ENCODE assay signal across 15 mouse cellular contexts in the genomic region with DNA sequence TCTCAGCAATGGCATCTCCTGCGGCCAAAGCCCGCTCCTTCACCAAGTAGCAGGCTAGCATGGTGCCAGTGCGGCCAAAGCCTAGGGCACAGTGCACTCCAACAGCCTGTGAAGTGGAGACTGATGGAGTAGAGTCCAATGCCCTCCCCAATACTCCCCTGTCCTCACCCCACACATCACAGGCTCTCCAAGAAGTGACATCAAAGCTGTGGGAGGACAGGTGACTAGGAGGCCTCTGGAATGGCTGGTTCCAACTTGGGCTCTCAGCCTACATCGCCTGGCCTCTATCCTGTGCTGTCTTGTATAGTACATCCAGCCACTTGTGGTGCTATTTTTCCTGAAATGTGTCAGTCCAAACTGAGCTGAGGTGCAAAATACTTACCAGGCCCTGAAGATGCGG. TPM values are rescaled to one million over a fixed set of nuclear protein-coding genes. Genes with fewer than 3 reads are reported as not detected.
A peak's percentile ranks its signal among the peaks of the same experiment; 100 is the strongest.
DNase-seq lines count a peak whose midpoint lies in the region; ATAC-seq and TF ChIP-seq lines count a peak whose summit lies in the region.
"Had no signal": no experiment of that assay in that cellular context is flagged by ENCODE, and none has a peak within 500 bp of the region (broad histone marks: within the 10 kb centered on the region; RNA-seq: fewer than 3 reads in every experiment).

No protein-coding gene starts in this region.

- H3K9ac ChIP-seq in liver, postnatal 0 days (replicated peaks), result no peak overlapping the region
- H3K9ac ChIP-seq in liver, embryonic 12.5 days, result no peak overlapping the region

- 87% methylated on average over 5 of the region's 5 CpGs for WGBS in heart, embryonic 10.5 days
- 77% methylated on average over 5 of the region's 5 CpGs for WGBS in liver, postnatal 0 days (ENCODE audit: insufficient replicate concordance)
- 84% methylated on average over 5 of the region's 5 CpGs for WGBS in liver, embryonic 12.5 days (ENCODE audit: insufficient replicate concordance)

- no peak for TF ChIP-seq CTCF in liver, postnatal 0 days (IDR thresholded peaks at IDR 0.05; ENCODE audit: low read depth)

- TF ChIP-seq EP300 in liver, postnatal 0 days (IDR thresholded peaks at IDR 0.05; ENCODE audit: low read depth), result no peak

- peaks cover 20% of the 10 kb centered on the region for H3K4me1 ChIP-seq in heart, embryonic 10.5 days
- peaks cover 5% of the 10 kb centered on the region; the same call in 1 of the 2 replicates for H3K4me1 ChIP-seq in liver, postnatal 0 days (ENCODE audit: insufficient read depth)
- H3K4me1 ChIP-seq in liver, embryonic 12.5 days, result peaks cover 10% of the 10 kb centered on the region; the same call in 1 of the 2 replicates
- H3K4me1 ChIP-seq: stomach, embryonic 15.5 days had no signal

- no peaks in the 10 kb centered on the region for H3K9me3 ChIP-seq in heart, embryonic 10.5 days
- H3K9me3 ChIP-seq in liver, postnatal 0 days (ENCODE audit: low read length), result no peaks in the 10 kb centered on the region; the same call in 1 of the 2 replicates
- H3K9me3 ChIP-seq in liver, embryonic 12.5 days (replicated peaks), result no peaks in the 10 kb centered on the region
- H3K9me3 ChIP-seq: embryonic facial prominence, embryonic 15.5 days; liver, embryonic 13.5 days; midbrain, embryonic 10.5 days; stomach, embryonic 15.5 days had no signal

- H3K27me3 ChIP-seq in heart, embryonic 10.5 days (ENCODE audit: insufficient read depth, poor library complexity, severe bottlenecking), result no peaks in the 10 kb centered on the region
- no peaks in the 10 kb centered on the region for H3K27me3 ChIP-seq in liver, postnatal 0 days (ENCODE audit: insufficient read depth, low read length)
- H3K27me3 ChIP-seq in liver, embryonic 12.5 days (replicated peaks), result no peaks in the 10 kb centered on the region
- no peaks in the 10 kb centered on the region for H3K27me3 ChIP-seq in myocyte (ENCODE audit: control insufficient read depth, insufficient read depth, insufficient read length)
- H3K27me3 ChIP-seq: embryonic facial prominence, embryonic 15.5 days; liver, embryonic 13.5 days; stomach, embryonic 15.5 days had no signal

- H3K4me2 ChIP-seq in liver, postnatal 0 days (ENCODE audit: low read depth, low read length), result no peak overlapping the region
- H3K4me2 ChIP-seq in liver, embryonic 12.5 days, result no peak overlapping the region
- no peak overlapping the region for H3K4me2 ChIP-seq in myocyte (ENCODE audit: low read depth)

- TF ChIP-seq POLR2A in myocyte (IDR thresholded peaks at IDR 0.05; ENCODE audit: insufficient read length, low read depth), result no peak

- no peak for ATAC-seq in liver, postnatal 0 days
- no peak for ATAC-seq in liver, embryonic 12.5 days

- H3K4me3 ChIP-seq in heart, embryonic 10.5 days, result no peak overlapping the region
- H3K4me3 ChIP-seq in liver, postnatal 0 days (ENCODE audit: low read depth, low read length), result no peak overlapping the region
- no peak overlapping the region for H3K4me3 ChIP-seq in liver, embryonic 12.5 days
- peak overlapping the region; percentile 29 for H3K4me3 ChIP-seq in myocyte

- no peaks in the 10 kb centered on the region for H3K79me2 ChIP-seq in myocyte (ENCODE audit: control insufficient read depth, insufficient read depth)

- no peak overlapping the region for H3ac ChIP-seq in myocyte (ENCODE audit: control insufficient read depth, insufficient read length)

- H3K27ac ChIP-seq in heart, embryonic 10.5 days, result no peak overlapping the region
- H3K27ac ChIP-seq in liver, postnatal 0 days (ENCODE audit: low read depth), result peak overlapping the region; percentile 98; the same call in 1 of the 2 replicates
- no peak overlapping the region for H3K27ac ChIP-seq in liver, embryonic 12.5 days

- DNase-seq in heart, embryonic 10.5 days (ENCODE audit: low spot score), result peak; percentile 70
- DNase-seq in heart, adult 18-20 months, result no peak
- no peak for DNase-seq in liver, postnatal 0 days
- DNase-seq in R1 (ENCODE audit: low read depth, low spot score), result peak; percentile 21
- no peak for DNase-seq in yolk sac, embryonic 10.5 days (ENCODE audit: low spot score)
- DNase-seq: right cerebral cortex, postnatal 25 days had no signal

- no peaks in the 10 kb centered on the region for H3K36me3 ChIP-seq in heart, embryonic 10.5 days
- no peaks in the 10 kb centered on the region for H3K36me3 ChIP-seq in liver, postnatal 0 days (replicated peaks; ENCODE audit: insufficient read depth, low read length)
- H3K36me3 ChIP-seq in liver, embryonic 12.5 days, result no peaks in the 10 kb centered on the region
- no peaks in the 10 kb centered on the region for H3K36me3 ChIP-seq in myocyte (ENCODE audit: control insufficient read depth, insufficient read depth)
- H3K36me3 ChIP-seq: embryonic facial prominence, embryonic 15.5 days; liver, embryonic 13.5 days; midbrain, embryonic 10.5 days; stomach, embryonic 15.5 days had no signal

TF ChIP-seq in myocyte, 11 proteins besides CTCF, POLR2A, EP300 and RAD21:
- TF ChIP-seq E2F4 (IDR thresholded peaks at IDR 0.05; ENCODE audit: insufficient read depth) (no peak), CEBPB (IDR thresholded peaks at IDR 0.05; ENCODE audit: insufficient read depth, poor library complexity, severe bottlenecking) (no peak), MYOD1 (IDR thresholded peaks at IDR 0.05; ENCODE audit: control insufficient read depth in 1 of 3, insufficient read length in 2 of 3, low read depth in 2 of 3) (no peak), SRF (IDR thresholded peaks at IDR 0.05; ENCODE audit: control insufficient read depth, insufficient read length, low read depth) (no peak), TCF3 (IDR thresholded peaks at IDR 0.05; ENCODE audit: insufficient read length, low read depth) (no peak), MYOG (IDR thresholded peaks at IDR 0.05; ENCODE audit: control insufficient read depth in 1 of 3, insufficient read depth in 1 of 3, insufficient read length in 2 of 3, low read depth in 2 of 3) (no peak), TCF12 (IDR thresholded peaks at IDR 0.05; ENCODE audit: insufficient read depth, poor library complexity, severe bottlenecking) (no peak), REST (IDR thresholded peaks at IDR 0.05; ENCODE audit: insufficient read depth, insufficient read length) (no peak), MAX (IDR thresholded peaks at IDR 0.05; ENCODE audit: low read depth) (no peak), USF1 (IDR thresholded peaks at IDR 0.05; ENCODE audit: low read depth) (no peak), POLR2AphosphoS2 (IDR thresholded peaks at IDR 0.05; ENCODE audit: insufficient read length, low read depth) (no peak)

RNA-seq across cellular contexts. Expression of gene Dusp23, which starts 1.0 kb away (rescaled TPM):
- 9.2 and 10.5 TPM in 2 replicates for polyA plus RNA-seq in heart, embryonic 10.5 days (2016; fragmentation: Nextera tagmentation; extraction: Ambion mirVana)
- total RNA-seq in heart, adult 18-20 months (2021), result 10 to 100 TPM in 1 of 2 experiments, 1 to 10 TPM in 1; 9.8 to 10.4 TPM
- 12.1 and 13.0 TPM in 2 replicates for polyA plus RNA-seq in liver, postnatal 0 days (2015; fragmentation: Nextera tagmentation; extraction: Ambion mirVana)
- 4.3 and 5.0 TPM in 2 replicates for polyA plus RNA-seq in liver, embryonic 12.5 days (2016; fragmentation: Nextera tagmentation; extraction: Ambion mirVana)
- polyA plus RNA-seq in myocyte (2012; fragmentation: generic; extraction: Trizol), result 1.9 TPM
- total RNA-seq: neutrophil, adult 5-6 weeks had no signal

RNA-seq across cellular contexts. Expression of gene Fcrl6, which starts 29.4 kb away (rescaled TPM):
- not detected in 2 replicates for polyA plus RNA-seq in heart, embryonic 10.5 days (2016; fragmentation: Nextera tagmentation; extraction: Ambion mirVana)
- total RNA-seq in heart, adult 18-20 months (2021), result not detected
- 0.12 and 0.31 TPM in 2 replicates for polyA plus RNA-seq in liver, postnatal 0 days (2015; fragmentation: Nextera tagmentation; extraction: Ambion mirVana)
- polyA plus RNA-seq in liver, embryonic 12.5 days (2016; fragmentation: Nextera tagmentation; extraction: Ambion mirVana), result not detected in 2 replicates
- not detected for polyA plus RNA-seq in myocyte (2012; fragmentation: generic; extraction: Trizol)
- total RNA-seq: granulocyte monocyte progenitor cell, adult 5-6 weeks had no signal
- polyA plus RNA-seq: activated CD4-positive, CD25-positive, alpha-beta regulatory T cell, adult 4 months; liver, embryonic 13.5 days; stomach, embryonic 15.5 days had no signal

RNA-seq across cellular contexts. Expression of gene Slamf8, which starts 41.4 kb away (rescaled TPM):
- not detected in 2 replicates for polyA plus RNA-seq in heart, embryonic 10.5 days (2016; fragmentation: Nextera tagmentation; extraction: Ambion mirVana)
- total RNA-seq in heart, adult 18-20 months (2021), result under 1 TPM; 0.37 to 0.39 TPM
- polyA plus RNA-seq in liver, postnatal 0 days (2015; fragmentation: Nextera tagmentation; extraction: Ambion mirVana), result 0.31 TPM in 2 replicates
- polyA plus RNA-seq in liver, embryonic 12.5 days (2016; fragmentation: Nextera tagmentation; extraction: Ambion mirVana), result not detected in 2 replicates
- polyA plus RNA-seq in myocyte (2012; fragmentation: generic; extraction: Trizol), result not detected
- polyA plus RNA-seq: embryonic facial prominence, embryonic 15.5 days; midbrain, embryonic 10.5 days had no signal

Comparison
In these comparisons a context has a peak if more than half of its experiments do, and no peak if none do; other contexts are left out.
1. DNase-seq: peak in heart, embryonic 10.5 days (single experiment) and R1 (single experiment); none in heart, adult 18-20 months (0 of 2), liver, postnatal 0 days (single experiment) and yolk sac, embryonic 10.5 days (single experiment).